Mouse (Mus musculus) forebrain, embryonic 11.5 days (tissue): ENCODE results near the gene Actb. TPM values are rescaled to one million over a fixed set of nuclear protein-coding genes. Genes with fewer than 3 reads are reported as not detected.

Source experiments
- ATAC-seq: fragments of 200-750 bp; cut with Nextera tagmentation; replicated peaks from 2 replicates; pipeline ENCODE4 v1.8.0; 2017; ENCODE audit warnings: moderate TSS enrichment; ENCODE audit not compliant: low FRiP score
- DNase-seq: peaks from one replicate; pipeline ENCODE4 v3.0.0-alpha.2; 2017; ENCODE audit warnings: low spot score
- H3K27ac ChIP-seq: fragments of 300-500 bp; sonication (generic); 2 replicates; pipeline ENCODE4 v1.5.1; 2014; ENCODE audit warnings: low read depth, low read length
- H3K27me3 ChIP-seq: fragments of 300-500 bp; sonication (generic); 2 replicates; pipeline ENCODE4 v1.6.1; 2014; ENCODE audit warnings: mild to moderate bottlenecking, low read length, mixed read lengths; ENCODE audit not compliant: control insufficient read depth, insufficient read depth
- H3K36me3 ChIP-seq: fragments of 300-500 bp; sonication (generic); 2 replicates; pipeline ENCODE4 v1.6.1; 2014; ENCODE audit warnings: mild to moderate bottlenecking, low read length, moderate library complexity, mixed read lengths; ENCODE audit not compliant: control insufficient read depth, insufficient read depth
- H3K4me1 ChIP-seq: fragments of 300-500 bp; sonication (generic); replicated peaks from 2 replicates; pipeline ENCODE4 v1.6.1; 2014; ENCODE audit warnings: low read length, mixed read lengths; ENCODE audit not compliant: control insufficient read depth, insufficient read depth
- H3K4me2 ChIP-seq: fragments of 300-500 bp; sonication (generic); 2 replicates; pipeline ENCODE4 v1.6.1; 2014; ENCODE audit warnings: low read depth, mild to moderate bottlenecking, low read length, moderate library complexity, mixed read lengths; ENCODE audit not compliant: severe bottlenecking
- H3K4me3 ChIP-seq: fragments of 300-500 bp; sonication (generic); 2 replicates; pipeline ENCODE4 v1.5.1; 2014; ENCODE audit warnings: low read depth, low read length
- H3K9ac ChIP-seq: fragments of 300-500 bp; sonication (generic); 2 replicates; pipeline ENCODE4 v1.6.1; 2014; ENCODE audit warnings: low read length
- H3K9me3 ChIP-seq: fragments of 300-500 bp; sonication (generic); 2 replicates; pipeline ENCODE4 v1.6.1; 2016; ENCODE audit warnings: low read length, mixed read lengths; ENCODE audit not compliant: control insufficient read depth
- WGBS: fragments of 180-500 bp; shearing (Covaris S2); extraction: QIAGEN DNeasy Blood & Tissue Kit; methylation state at CpG from one replicate; pipeline ENCODE4 v1.1.7; 2014; 5-methylcytosine and 5-hydroxymethylcytosine counted together
- polyA plus RNA-seq: library from polyadenylated mRNA; unstranded; fragments of >200 nt; fragmentation: Nextera tagmentation; extraction: Ambion mirVana; gene quantifications from 2 replicates; pipeline ENCODE4 v1.2.1, GENCODE M21; 2014

The Actb gene
- 13,526 and 13,808 TPM in 2 replicates for polyA plus RNA-seq

GRCm38 (mm10) chr5:142906532-142907047 lies at the start of gene Actb:
Gene Actb (minus strand): TSS chr5:142906754.
- under 1% methylated on average over 40 of the region's 41 CpGs for WGBS
- peaks cover 25% of the 10 kb centered on the region; the same call in 1 of the 2 replicates for H3K4me1 ChIP-seq
- H3K9me3 ChIP-seq, result no peaks in the 10 kb centered on the region
- peaks cover 28% of the 10 kb centered on the region for H3K36me3 ChIP-seq
- ATAC-seq (peak; percentile 83), DNase-seq (peak; percentile 98)
- peak within 1 kb of the TSS; percentile 100 for H3K9ac ChIP-seq
- H3K27ac ChIP-seq, result peak within 1 kb of the TSS; percentile 100
- peak within 1 kb of the TSS; percentile 100 for H3K4me3 ChIP-seq
- H3K27me3 ChIP-seq, result no peaks in the 10 kb centered on the region
- peak within 1 kb of the TSS; percentile 74 for H3K4me2 ChIP-seq

DNA sequence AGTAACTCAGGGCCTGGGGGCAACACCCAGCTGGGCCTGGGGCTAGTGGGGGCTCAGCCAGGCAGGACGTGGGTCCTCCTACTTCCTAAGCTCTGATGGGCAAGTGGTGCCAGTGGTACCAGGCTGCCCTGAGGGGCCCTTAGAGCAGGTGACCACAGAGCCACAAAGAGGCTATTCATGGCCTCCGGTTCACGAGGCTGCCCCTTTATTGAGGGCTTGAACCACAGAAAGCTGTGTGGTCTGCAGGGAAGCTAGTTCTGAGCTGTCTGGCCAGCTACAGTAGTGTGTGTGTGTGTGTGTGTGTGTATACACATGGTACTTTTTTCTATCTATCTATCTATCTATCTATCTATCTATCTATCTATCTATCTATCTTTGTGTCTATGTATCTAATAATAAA lies 47.1 kb upstream of the Actb start:
- H3K27ac ChIP-seq, result no peak overlapping the region
- H3K4me2 ChIP-seq, result no peak overlapping the region
- no peaks in the 10 kb centered on the region for H3K4me1 ChIP-seq
- H3K9me3 ChIP-seq, result no peaks in the 10 kb centered on the region
- H3K9ac ChIP-seq, result no peak overlapping the region
- ATAC-seq (no peak), DNase-seq (no peak)
- no peaks in the 10 kb centered on the region for H3K36me3 ChIP-seq
- H3K4me3 ChIP-seq, result no peak overlapping the region
- 45% methylated on average over 3 of the region's 3 CpGs for WGBS
- H3K27me3 ChIP-seq, result no peaks in the 10 kb centered on the region; the same call in 1 of the 2 replicates

DNA sequence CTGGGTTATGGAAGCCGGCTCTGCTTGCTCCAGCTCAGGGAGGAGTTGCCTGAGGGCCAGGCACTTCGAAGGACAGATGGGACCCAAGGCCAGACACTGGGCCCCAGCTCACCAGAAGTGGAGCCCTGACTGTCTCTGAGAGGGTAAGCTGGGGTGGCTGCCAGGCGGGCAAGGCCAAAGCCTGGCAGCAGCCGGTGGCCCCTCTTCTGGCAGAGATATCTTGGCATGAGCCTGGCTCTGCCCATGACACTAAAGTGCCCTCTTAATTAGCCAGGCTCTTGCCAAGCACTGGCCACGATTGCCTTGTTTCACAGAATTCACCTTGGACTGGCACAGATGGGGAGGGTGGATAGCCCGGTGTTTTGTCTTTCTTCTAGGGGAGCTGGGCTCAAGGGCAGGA lies 43.9 kb upstream of the Actb start:
- no peak overlapping the region for H3K27ac ChIP-seq
- no peak overlapping the region for H3K4me2 ChIP-seq
- no peaks in the 10 kb centered on the region for H3K9me3 ChIP-seq
- no peak overlapping the region for H3K4me3 ChIP-seq
- no peak for ATAC-seq
- H3K4me1 ChIP-seq, result no peaks in the 10 kb centered on the region
- WGBS, result 82% methylated on average over 6 of the region's 6 CpGs
- DNase-seq, result no peak
- no peak overlapping the region for H3K9ac ChIP-seq
- no peaks in the 10 kb centered on the region for H3K27me3 ChIP-seq
- no peaks in the 10 kb centered on the region for H3K36me3 ChIP-seq

- H3K4me2 ChIP-seq, result no peak overlapping the region
- no peak overlapping the region for H3K9ac ChIP-seq
- no peaks in the 10 kb centered on the region for H3K27me3 ChIP-seq
- DNase-seq (no peak), ATAC-seq (no peak)
- H3K4me1 ChIP-seq, result no peaks in the 10 kb centered on the region
- 62% methylated on average over 6 of the region's 6 CpGs for WGBS
- no peak overlapping the region for H3K27ac ChIP-seq
- H3K36me3 ChIP-seq, result no peaks in the 10 kb centered on the region
- no peaks in the 10 kb centered on the region for H3K9me3 ChIP-seq
- H3K4me3 ChIP-seq, result no peak overlapping the region
Observed at GRCm38 (mm10) chr5:142949580-142949979, 43.0 kb upstream of the Actb start.

DNA sequence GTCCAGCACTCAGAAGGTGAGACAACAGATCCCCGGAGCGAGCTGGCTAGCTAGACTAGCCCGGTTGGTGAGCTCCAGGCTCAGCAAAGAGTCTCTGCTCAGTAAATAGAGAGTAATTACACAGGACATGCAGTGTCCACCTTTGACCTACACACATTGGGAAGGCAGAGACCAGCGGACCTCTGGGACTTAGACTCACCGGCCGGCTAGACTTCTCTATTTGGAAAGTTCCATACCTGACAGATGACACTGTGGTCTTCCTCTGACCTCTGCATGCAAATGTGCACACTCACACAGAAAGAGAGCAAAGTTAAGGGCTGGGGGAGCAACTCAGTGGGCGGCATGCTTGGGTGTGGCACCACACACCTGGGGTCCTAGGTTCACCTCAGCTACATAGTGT lies 40.9 kb upstream of the Actb start:
- Histone ChIP-seq H3K4me3 (no peak overlapping the region), H3K9ac (no peak overlapping the region), H3K27me3 (no peaks in the 10 kb centered on the region), H3K36me3 (no peaks in the 10 kb centered on the region), H3K27ac (no peak overlapping the region), H3K9me3 (no peaks in the 10 kb centered on the region), H3K4me2 (no peak overlapping the region), H3K4me1 (no peaks in the 10 kb centered on the region)
- no peak for DNase-seq
- no peak for ATAC-seq
- 90% methylated on average over 7 of the region's 7 CpGs for WGBS

DNA sequence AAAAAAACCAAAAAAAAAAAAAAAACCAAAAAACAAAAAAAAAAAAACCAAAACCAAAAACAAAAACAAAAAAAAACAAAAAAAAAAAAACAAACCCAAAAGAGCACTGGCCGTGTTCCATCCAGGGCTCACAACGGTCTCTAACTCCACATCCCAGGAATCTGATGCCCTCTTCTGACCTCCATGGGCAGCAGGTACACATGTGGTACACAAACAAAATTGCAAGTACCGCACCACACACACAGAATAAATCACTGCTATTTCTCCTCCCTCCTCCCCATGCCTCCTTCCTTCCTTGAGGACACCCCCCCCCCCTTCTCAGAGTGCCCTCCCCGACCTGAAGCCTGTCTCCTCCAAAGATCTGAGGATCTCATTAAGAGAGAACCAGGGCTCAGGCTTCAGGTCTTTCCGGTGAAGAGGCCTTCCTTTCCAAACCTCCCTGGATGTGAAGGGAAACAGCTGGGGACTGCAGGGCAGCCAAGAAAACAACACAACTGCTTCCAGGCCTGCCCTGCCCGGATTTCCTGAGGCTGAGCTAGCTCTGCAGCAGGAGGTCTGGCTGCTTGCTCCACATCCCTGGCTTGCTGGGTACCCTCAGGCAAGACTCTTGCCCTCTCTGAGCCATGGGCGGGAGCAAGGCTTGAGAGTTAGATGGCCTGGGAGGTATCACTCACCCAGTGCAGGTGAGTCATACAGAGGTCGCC lies 38.6 kb upstream of the Actb start:
- WGBS, result 61% methylated on average over 8 of the region's 8 CpGs
- Histone ChIP-seq H3K9ac (no peak overlapping the region), H3K27me3 (no peaks in the 10 kb centered on the region), H3K4me1 (no peaks in the 10 kb centered on the region), H3K9me3 (no peaks in the 10 kb centered on the region), H3K4me2 (no peak overlapping the region), H3K27ac (no peak overlapping the region), H3K36me3 (no peaks in the 10 kb centered on the region), H3K4me3 (no peak overlapping the region)
- DNase-seq (no peak), ATAC-seq (no peak)

- no peaks in the 10 kb centered on the region for H3K27me3 ChIP-seq
- no peak for DNase-seq
- ATAC-seq, result no peak
- peaks cover 6% of the 10 kb centered on the region for H3K4me1 ChIP-seq
- H3K27ac ChIP-seq, result no peak overlapping the region
- no peak overlapping the region for H3K4me3 ChIP-seq
- no peak overlapping the region for H3K4me2 ChIP-seq
- 74% methylated on average over 2 of the region's 2 CpGs for WGBS
- no peak overlapping the region for H3K9ac ChIP-seq
- no peaks in the 10 kb centered on the region for H3K36me3 ChIP-seq
- no peaks in the 10 kb centered on the region for H3K9me3 ChIP-seq
Observed at GRCm38 (mm10) chr5:142940393-142940792, 33.8 kb upstream of the Actb start.

DNA sequence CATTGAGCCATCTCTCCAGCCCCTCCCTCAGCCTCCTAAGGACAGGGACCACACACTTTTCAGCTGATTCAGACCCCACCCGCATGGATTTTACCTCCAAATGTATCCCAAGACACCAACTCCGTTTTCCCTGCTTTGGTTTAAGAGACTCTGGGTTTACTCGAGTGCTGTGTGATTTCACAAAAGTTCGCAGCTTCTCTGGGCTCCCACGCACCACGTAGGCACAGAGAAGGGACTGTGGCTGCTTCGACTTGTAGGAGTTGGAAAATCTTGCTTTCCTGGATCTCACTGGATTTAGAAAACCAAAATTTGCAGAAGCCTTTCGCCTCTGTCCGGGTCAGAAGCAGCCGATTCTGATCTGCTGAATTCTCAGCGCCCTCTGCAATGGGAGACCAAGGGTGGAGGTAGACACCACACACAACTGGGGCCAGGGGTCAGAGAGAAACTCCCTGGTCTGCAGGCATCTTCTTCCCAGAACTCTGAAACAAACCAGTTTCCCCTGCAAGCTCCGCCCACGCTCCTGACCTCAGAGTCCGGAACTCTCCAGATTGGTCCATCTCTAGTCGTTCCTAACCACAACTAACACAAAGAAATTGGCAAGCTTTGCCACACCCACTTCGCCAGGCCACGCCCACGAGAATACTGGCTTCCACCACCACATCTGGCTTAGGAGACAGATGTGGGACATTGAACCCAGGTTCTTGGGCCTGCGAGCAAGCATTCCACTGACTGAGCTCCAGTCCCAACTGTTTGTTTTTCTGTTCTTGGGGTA lies 31.6 kb upstream of the Actb start:
- H3K36me3 ChIP-seq, result no peaks in the 10 kb centered on the region
- ATAC-seq (no peak), DNase-seq (peak; percentile 58)
- H3K4me1 ChIP-seq, result peaks cover 6% of the 10 kb centered on the region
- H3K27ac ChIP-seq, result no peak overlapping the region
- H3K4me3 ChIP-seq, result no peak overlapping the region
- H3K27me3 ChIP-seq, result no peaks in the 10 kb centered on the region
- no peak overlapping the region for H3K9ac ChIP-seq
- no peaks in the 10 kb centered on the region for H3K9me3 ChIP-seq
- H3K4me2 ChIP-seq, result no peak overlapping the region
- WGBS, result 39% methylated on average over 19 of the region's 19 CpGs
